Mouse (Mus musculus) spleen, adult 2 months (tissue): ENCODE results near the gene Ackr1.

Source experiments
- CTCF ChIP-seq: fragments of 200-500 bp; IDR thresholded peaks from 2 replicates; pipeline ENCODE4 v1.5.1; 2011; ENCODE audit warnings: mild to moderate bottlenecking, inconsistent platforms; ENCODE audit not compliant: insufficient read depth, insufficient read length, insufficient replicate concordance; ENCODE audit errors: extremely low read depth
- POLR2A ChIP-seq: fragments of 200-500 bp; IDR thresholded peaks from 2 replicates; pipeline ENCODE4 v1.6.1; 2011; ENCODE audit warnings: low read depth, low read length, inconsistent platforms

DNA sequence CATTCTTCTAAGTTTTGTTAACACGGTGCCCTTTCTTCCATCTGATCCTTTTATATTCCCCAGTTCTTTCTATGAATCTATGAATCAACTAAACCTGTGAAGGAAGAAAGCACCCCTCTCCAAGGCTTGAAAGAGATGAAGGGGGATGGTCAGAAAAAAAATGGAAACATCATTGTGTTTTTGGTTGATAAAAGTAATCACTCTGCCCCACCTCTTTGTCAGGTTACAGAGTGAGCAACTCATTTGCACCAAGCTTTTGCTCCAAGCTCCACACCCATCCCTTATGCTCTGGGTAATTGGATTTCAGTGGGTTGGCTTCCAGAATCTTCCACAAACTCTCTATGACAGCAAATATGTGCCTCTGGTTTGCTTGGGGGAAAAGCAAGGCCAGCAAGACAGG is 8.2 kb downstream of the Ackr1 start:
- TF ChIP-seq POLR2A (no peak), CTCF (no peak)
